Mouse (Mus musculus): Measurements from ENCODE around the gene Birc7. TPM values are rescaled to one million over a fixed set of nuclear protein-coding genes. Genes with fewer than 3 reads are reported as not detected.
A peak's percentile ranks its signal among the peaks of the same experiment; 100 is the strongest.

Birc7 gene
- not detected for total RNA-seq (2021)
- long read RNA-seq, experiment 1, result 0 reads
- long read RNA-seq, experiment 2, partial matches to known transcripts, result 1 of 1 reads
- long read RNA-seq, experiment 2, other reads (novel, unspliced or antisense), result 0 of 1 reads

- DNase-seq (ENCODE audit: low spot score in 2 of 2), result no peak
These were observed at the start of gene Birc7 for GRCm38 (mm10) chr2:180928723-180929122. TSS of gene Birc7 (plus strand) at chr2:180929023.

GRCm38 (mm10) chr2:180879365-180880067 is 49.3 kb upstream of the Birc7 start:
- no peak for DNase-seq (ENCODE audit: low spot score in 2 of 2)

- DNase-seq (ENCODE audit: low spot score in 2 of 2), result no peak
These were observed 47.5 kb upstream of the Birc7 start for GRCm38 (mm10) chr2:180881281-180881680.

GRCm38 (mm10) chr2:180885270-180885669 is 43.6 kb upstream of the Birc7 start:
- no peak for DNase-seq (ENCODE audit: low spot score in 2 of 2)

GRCm38 (mm10) chr2:180889271-180889920 is 39.4 kb upstream of the Birc7 start:
- DNase-seq (ENCODE audit: low spot score in 2 of 2), result no peak

GRCm38 (mm10) chr2:180889921-180890280 is 38.9 kb upstream of the Birc7 start:
- DNase-seq (ENCODE audit: low spot score in 2 of 2), result no peak

GRCm38 (mm10) chr2:180890422-180891074 is 38.3 kb upstream of the Birc7 start:
- DNase-seq (ENCODE audit: low spot score in 2 of 2), result no peak

GRCm38 (mm10) chr2:180891075-180891834 is 37.6 kb upstream of the Birc7 start:
- DNase-seq (ENCODE audit: low spot score in 2 of 2), result no peak

- DNase-seq (ENCODE audit: low spot score in 2 of 2), result no peak
These were observed 36.9 kb upstream of the Birc7 start for GRCm38 (mm10) chr2:180891835-180892323.

GRCm38 (mm10) chr2:180892841-180893521 is 35.8 kb upstream of the Birc7 start:
- DNase-seq (ENCODE audit: low spot score in 2 of 2), result peak in 1 of 2 experiments; percentile 18

- DNase-seq (ENCODE audit: low spot score in 2 of 2), result no peak
These were observed 35.2 kb upstream of the Birc7 start for GRCm38 (mm10) chr2:180893537-180894028.

GRCm38 (mm10) chr2:180894029-180894623 is 34.7 kb upstream of the Birc7 start:
- peak in 1 of 2 experiments; percentile 57 for DNase-seq (ENCODE audit: low spot score in 2 of 2)

- DNase-seq (ENCODE audit: low spot score in 2 of 2), result peak; percentile 30 to 54
These were observed 34.1 kb upstream of the Birc7 start for GRCm38 (mm10) chr2:180894734-180895133.

- no peak for DNase-seq (ENCODE audit: low spot score in 2 of 2)
These were observed 33.5 kb upstream of the Birc7 start for GRCm38 (mm10) chr2:180895321-180895720.

- no peak for DNase-seq (ENCODE audit: low spot score in 2 of 2)
These were observed 32.8 kb upstream of the Birc7 start for GRCm38 (mm10) chr2:180895837-180896525.

GRCm38 (mm10) chr2:180896819-180897625 is 31.8 kb upstream of the Birc7 start:
- no peak for DNase-seq (ENCODE audit: low spot score in 2 of 2)

GRCm38 (mm10) chr2:180897857-180898256 is 31.0 kb upstream of the Birc7 start:
- no peak for DNase-seq (ENCODE audit: low spot score in 2 of 2)

GRCm38 (mm10) chr2:180902086-180902485 is 26.7 kb upstream of the Birc7 start:
- no peak for DNase-seq (ENCODE audit: low spot score in 2 of 2)
